Mouse (Mus musculus): ENCODE results near the gene Fbxl19. TPM values are rescaled to one million over a fixed set of nuclear protein-coding genes. Genes with fewer than 3 reads are reported as not detected.

Gene Fbxl19
- 20.0 TPM for polyA plus RNA-seq (2014; fragmentation: Illumina TruSeq; extraction: RNeasy Lipid Tissue Mini Kit (QIAGEN cat#74804); ENCODE audit: low read depth, low replicate concordance)

GRCm38 (mm10) chr7:127744366-127745045, at the start of gene Fbxl19:
Gene Fbxl19, plus strand, starts transcription at chr7:127744543.

GRCm38 (mm10) chr7:127708207-127709078, 35.9 kb upstream of the Fbxl19 start, which contains the start of gene Bcl7c:
Gene Bcl7c, minus strand, starts transcription at chr7:127708933.

GRCm38 (mm10) chr7:127712461-127713385, 31.6 kb upstream of the Fbxl19 start, which contains the start of gene Ctf1:
Gene Ctf1, plus strand, starts transcription at chr7:127712736.

GRCm38 (mm10) chr7:127732066-127732465, 12.3 kb upstream of the Fbxl19 start, which contains the start of gene Ctf2:
Gene Ctf2, minus strand, starts transcription at chr7:127732166.

GRCm38 (mm10) chr7:127769651-127770038, 25.3 kb downstream of the Fbxl19 start, which contains the start of gene Orai3:
Gene Orai3, plus strand, starts transcription at chr7:127769815.

GRCm38 (mm10) chr7:127776426-127776825, 32.1 kb downstream of the Fbxl19 start, which contains the start of gene Setd1a:
Gene Setd1a, plus strand, starts transcription at chr7:127776670.

GRCm38 (mm10) chr7:127785308-127785707, 41.0 kb downstream of the Fbxl19 start, which contains the start of gene Gm49388:
Gene Gm49388, plus strand, starts transcription at chr7:127785608.

GRCm38 (mm10) chr7:127800435-127801009, 56.2 kb downstream of the Fbxl19 start, which contains the start of gene Hsd3b7:
Gene Hsd3b7, plus strand, starts transcription at chr7:127800604.

Other genes with a start within 250 kb of the Fbxl19 start
- gene Srcap, start 232.6 kb upstream of the Fbxl19 start, polyA plus RNA-seq (2014; fragmentation: Illumina TruSeq; extraction: RNeasy Lipid Tissue Mini Kit (QIAGEN cat#74804); ENCODE audit: low read depth, low replicate concordance) = 18.2 TPM
- 12.8 TPM for gene Gm42715, start 225.0 kb upstream of the Fbxl19 start, polyA plus RNA-seq (2014; fragmentation: Illumina TruSeq; extraction: RNeasy Lipid Tissue Mini Kit (QIAGEN cat#74804); ENCODE audit: low read depth, low replicate concordance)
- not detected for gene Tmem265, start 183.2 kb upstream of the Fbxl19 start, polyA plus RNA-seq (2014; fragmentation: Illumina TruSeq; extraction: RNeasy Lipid Tissue Mini Kit (QIAGEN cat#74804); ENCODE audit: low read depth, low replicate concordance)
- gene Phkg2, start 171.2 kb upstream of the Fbxl19 start, polyA plus RNA-seq (2014; fragmentation: Illumina TruSeq; extraction: RNeasy Lipid Tissue Mini Kit (QIAGEN cat#74804); ENCODE audit: low read depth, low replicate concordance) = 83.6 TPM
- 22.1 TPM for gene Ccdc189, start 155.9 kb upstream of the Fbxl19 start, polyA plus RNA-seq (2014; fragmentation: Illumina TruSeq; extraction: RNeasy Lipid Tissue Mini Kit (QIAGEN cat#74804); ENCODE audit: low read depth, low replicate concordance)
- 33.6 TPM for gene Rnf40, start 155.8 kb upstream of the Fbxl19 start, polyA plus RNA-seq (2014; fragmentation: Illumina TruSeq; extraction: RNeasy Lipid Tissue Mini Kit (QIAGEN cat#74804); ENCODE audit: low read depth, low replicate concordance)
- gene Zfp629, start 128.7 kb upstream of the Fbxl19 start, polyA plus RNA-seq (2014; fragmentation: Illumina TruSeq; extraction: RNeasy Lipid Tissue Mini Kit (QIAGEN cat#74804); ENCODE audit: low read depth, low replicate concordance) = 14.8 TPM
- 26.6 TPM for gene Bcl7c, start 35.6 kb upstream of the Fbxl19 start, polyA plus RNA-seq (2014; fragmentation: Illumina TruSeq; extraction: RNeasy Lipid Tissue Mini Kit (QIAGEN cat#74804); ENCODE audit: low read depth, low replicate concordance)
- 11.1 TPM for gene Ctf1, start 31.8 kb upstream of the Fbxl19 start, polyA plus RNA-seq (2014; fragmentation: Illumina TruSeq; extraction: RNeasy Lipid Tissue Mini Kit (QIAGEN cat#74804); ENCODE audit: low read depth, low replicate concordance)
- not detected for gene Ctf2, start 12.4 kb upstream of the Fbxl19 start, polyA plus RNA-seq (2014; fragmentation: Illumina TruSeq; extraction: RNeasy Lipid Tissue Mini Kit (QIAGEN cat#74804); ENCODE audit: low read depth, low replicate concordance)
- gene Orai3, start 25.3 kb downstream of the Fbxl19 start, polyA plus RNA-seq (2014; fragmentation: Illumina TruSeq; extraction: RNeasy Lipid Tissue Mini Kit (QIAGEN cat#74804); ENCODE audit: low read depth, low replicate concordance) = 28.1 TPM
- gene Setd1a, start 32.1 kb downstream of the Fbxl19 start, polyA plus RNA-seq (2014; fragmentation: Illumina TruSeq; extraction: RNeasy Lipid Tissue Mini Kit (QIAGEN cat#74804); ENCODE audit: low read depth, low replicate concordance) = 21.7 TPM
- not detected for gene Gm49388, start 41.1 kb downstream of the Fbxl19 start, polyA plus RNA-seq (2014; fragmentation: Illumina TruSeq; extraction: RNeasy Lipid Tissue Mini Kit (QIAGEN cat#74804); ENCODE audit: low read depth, low replicate concordance)
- 98.2 TPM for gene Hsd3b7, start 56.1 kb downstream of the Fbxl19 start, polyA plus RNA-seq (2014; fragmentation: Illumina TruSeq; extraction: RNeasy Lipid Tissue Mini Kit (QIAGEN cat#74804); ENCODE audit: low read depth, low replicate concordance)
- gene Stx4a, start 79.8 kb downstream of the Fbxl19 start, polyA plus RNA-seq (2014; fragmentation: Illumina TruSeq; extraction: RNeasy Lipid Tissue Mini Kit (QIAGEN cat#74804); ENCODE audit: low read depth, low replicate concordance) = 96.8 TPM
- gene Stx1b, start 80.0 kb downstream of the Fbxl19 start, polyA plus RNA-seq (2014; fragmentation: Illumina TruSeq; extraction: RNeasy Lipid Tissue Mini Kit (QIAGEN cat#74804); ENCODE audit: low read depth, low replicate concordance) = 20.3 TPM
- 22.6 TPM for gene Zfp646, start 131.7 kb downstream of the Fbxl19 start, polyA plus RNA-seq (2014; fragmentation: Illumina TruSeq; extraction: RNeasy Lipid Tissue Mini Kit (QIAGEN cat#74804); ENCODE audit: low read depth, low replicate concordance)
- 4.7 TPM for gene Zfp668, start 132.3 kb downstream of the Fbxl19 start, polyA plus RNA-seq (2014; fragmentation: Illumina TruSeq; extraction: RNeasy Lipid Tissue Mini Kit (QIAGEN cat#74804); ENCODE audit: low read depth, low replicate concordance)
- 1.4 TPM for gene Prss53, start 146.4 kb downstream of the Fbxl19 start, polyA plus RNA-seq (2014; fragmentation: Illumina TruSeq; extraction: RNeasy Lipid Tissue Mini Kit (QIAGEN cat#74804); ENCODE audit: low read depth, low replicate concordance)
- gene Gm21974, start 150.9 kb downstream of the Fbxl19 start, polyA plus RNA-seq (2014; fragmentation: Illumina TruSeq; extraction: RNeasy Lipid Tissue Mini Kit (QIAGEN cat#74804); ENCODE audit: low read depth, low replicate concordance) = not detected
- gene Vkorc1, start 151.1 kb downstream of the Fbxl19 start, polyA plus RNA-seq (2014; fragmentation: Illumina TruSeq; extraction: RNeasy Lipid Tissue Mini Kit (QIAGEN cat#74804); ENCODE audit: low read depth, low replicate concordance) = 119 TPM
- 67.6 TPM for gene Bckdk, start 159.5 kb downstream of the Fbxl19 start, polyA plus RNA-seq (2014; fragmentation: Illumina TruSeq; extraction: RNeasy Lipid Tissue Mini Kit (QIAGEN cat#74804); ENCODE audit: low read depth, low replicate concordance)
- gene Kat8, start 168.0 kb downstream of the Fbxl19 start, polyA plus RNA-seq (2014; fragmentation: Illumina TruSeq; extraction: RNeasy Lipid Tissue Mini Kit (QIAGEN cat#74804); ENCODE audit: low read depth, low replicate concordance) = 28.2 TPM
- gene Prss8, start 185.6 kb downstream of the Fbxl19 start, polyA plus RNA-seq (2014; fragmentation: Illumina TruSeq; extraction: RNeasy Lipid Tissue Mini Kit (QIAGEN cat#74804); ENCODE audit: low read depth, low replicate concordance) = 46.6 TPM
- 15.2 TPM for gene Prss36, start 202.2 kb downstream of the Fbxl19 start, polyA plus RNA-seq (2014; fragmentation: Illumina TruSeq; extraction: RNeasy Lipid Tissue Mini Kit (QIAGEN cat#74804); ENCODE audit: low read depth, low replicate concordance)
- gene Fus, start 222.9 kb downstream of the Fbxl19 start, polyA plus RNA-seq (2014; fragmentation: Illumina TruSeq; extraction: RNeasy Lipid Tissue Mini Kit (QIAGEN cat#74804); ENCODE audit: low read depth, low replicate concordance) = 459 TPM
- gene Pycard, start 249.3 kb downstream of the Fbxl19 start, polyA plus RNA-seq (2014; fragmentation: Illumina TruSeq; extraction: RNeasy Lipid Tissue Mini Kit (QIAGEN cat#74804); ENCODE audit: low read depth, low replicate concordance) = 32.7 TPM

Data from adipose tissue, adult 10 weeks (tissue).